18 mouse cellular contexts compared by ENCODE assay signal in genomic region chr6:53619676-53620075, GRCm38 (mm10).
DNase-seq lines count a peak whose midpoint lies in the region; ATAC-seq lines count a peak whose summit lies in the region.
"Had no signal": no experiment of that assay in that cellular context is flagged by ENCODE, and none has a peak within 500 bp of the region (broad histone marks: within the 10 kb centered on the region; RNA-seq: fewer than 3 reads in every experiment).

No protein-coding gene starts in this region.

- no peak overlapping the region for H3K9ac ChIP-seq in neural tube, embryonic 15.5 days (replicated peaks)
- H3K9ac ChIP-seq: embryonic facial prominence, embryonic 12.5 days; forebrain, embryonic 13.5 days; forebrain, embryonic 15.5 days; forebrain, postnatal 0 days had no signal

- ATAC-seq in neural tube, embryonic 15.5 days (ENCODE audit: low FRiP score): no peak
- ATAC-seq: forebrain, embryonic 13.5 days; forebrain, embryonic 15.5 days; forebrain, postnatal 0 days had no signal

- no peaks in the 10 kb centered on the region for H3K27me3 ChIP-seq in limb, embryonic 10.5 days (ENCODE audit: low read depth, poor library complexity, severe bottlenecking)
- H3K27me3 ChIP-seq in neural tube, embryonic 15.5 days (replicated peaks): 0 out of 2 replicates have a peak, but pooled peaks cover 6% of the 10 kb centered on the region
- H3K27me3 ChIP-seq: embryonic facial prominence, embryonic 12.5 days; forebrain, embryonic 13.5 days; forebrain, embryonic 15.5 days had no signal

- H3K4me1 ChIP-seq in limb, embryonic 10.5 days: peaks cover 41% of the 10 kb centered on the region
- H3K4me1 ChIP-seq in neural tube, embryonic 15.5 days: peaks cover 6% of the 10 kb centered on the region

- no peak overlapping the region for H3K4me3 ChIP-seq in limb, embryonic 10.5 days
- H3K4me3 ChIP-seq in neural tube, embryonic 15.5 days (replicated peaks): no peak overlapping the region
- H3K4me3 ChIP-seq: embryonic facial prominence, embryonic 10.5 days; embryonic facial prominence, embryonic 12.5 days; forebrain, embryonic 13.5 days; forebrain, embryonic 15.5 days had no signal

- 79% methylated on average over 1 of the region's 1 CpGs for WGBS in limb, embryonic 10.5 days
- 83% methylated on average over 1 of the region's 1 CpGs for WGBS in neural tube, embryonic 15.5 days

- no peaks in the 10 kb centered on the region for H3K9me3 ChIP-seq in limb, embryonic 10.5 days (replicated peaks)
- no peaks in the 10 kb centered on the region for H3K9me3 ChIP-seq in neural tube, embryonic 15.5 days (replicated peaks)
- H3K9me3 ChIP-seq: embryonic facial prominence, embryonic 10.5 days; embryonic facial prominence, embryonic 12.5 days; forebrain, embryonic 13.5 days; forebrain, embryonic 15.5 days had no signal

- H3K27ac ChIP-seq in limb, embryonic 10.5 days: no peak overlapping the region
- H3K27ac ChIP-seq in neural tube, embryonic 15.5 days (replicated peaks): no peak overlapping the region
- H3K27ac ChIP-seq: embryonic facial prominence, embryonic 10.5 days; embryonic facial prominence, embryonic 12.5 days; forebrain, embryonic 13.5 days; forebrain, embryonic 15.5 days had no signal

- no peak overlapping the region for H3K4me2 ChIP-seq in neural tube, embryonic 15.5 days
- H3K4me2 ChIP-seq: embryonic facial prominence, embryonic 12.5 days; forebrain, embryonic 13.5 days; forebrain, embryonic 15.5 days had no signal

- peak; percentile 20 for DNase-seq in adrenal gland, adult 2 months
- no peak for DNase-seq in adrenal gland, postnatal 25 days
- DNase-seq in adrenal gland, postnatal 14 days: peak; percentile 22
- DNase-seq in adrenal gland, postnatal 4 days (ENCODE audit: low spot score in 2 of 2): no peak
- DNase-seq in 3T3-L1 (ENCODE audit: low read depth, low spot score): peak; percentile 29
- peak; percentile 13 for DNase-seq in limb, embryonic 10.5 days (ENCODE audit: low spot score)
- DNase-seq: adrenal gland, adult 8-10 months; cerebellum, adult 11-12 months; cerebellum, adult 2 months; cerebellum, adult 9-10 months; cerebellum, postnatal 10 days; cerebellum, postnatal 25 days; forebrain, postnatal 0 days had no signal

- no peaks in the 10 kb centered on the region for H3K36me3 ChIP-seq in limb, embryonic 10.5 days
- H3K36me3 ChIP-seq in neural tube, embryonic 15.5 days: no peaks in the 10 kb centered on the region
- H3K36me3 ChIP-seq: embryonic facial prominence, embryonic 10.5 days; embryonic facial prominence, embryonic 12.5 days; forebrain, embryonic 15.5 days had no signal

Comparison
In these comparisons a context has a peak if more than half of its experiments do, and no peak if none do; other contexts are left out.
1. DNase-seq: peak in adrenal gland, adult 2 months (single experiment), adrenal gland, postnatal 14 days (single experiment), 3T3-L1 (single experiment) and limb, embryonic 10.5 days (single experiment); none in adrenal gland, postnatal 25 days (single experiment) and adrenal gland, postnatal 4 days (0 of 2).